Mouse (Mus musculus) bone marrow, adult 2 months (tissue): ENCODE measurements around the gene Cttnbp2. TPM values are rescaled to one million over a fixed set of nuclear protein-coding genes. Genes with fewer than 3 reads are reported as not detected.

ENCODE experiments used
- H3K27ac ChIP-seq: fragments of 200-500 bp; 2 replicates; pipeline ENCODE4 v1.5.1; 2012; ENCODE audit warnings: low read depth, mild to moderate bottlenecking, control low read depth, inconsistent platforms, low read length; ENCODE audit not compliant: control insufficient read depth, poor library complexity, insufficient read depth
- H3K4me1 ChIP-seq: fragments of 200-500 bp; 2 replicates; pipeline ENCODE4 v1.6.1; 2011; ENCODE audit warnings: low read length; ENCODE audit not compliant: control insufficient read depth, insufficient read depth
- H3K4me3 ChIP-seq: fragments of 200-500 bp; replicated peaks from 2 replicates; pipeline ENCODE3; 2011; ENCODE audit warnings: mild to moderate bottlenecking, low read depth, low read length, control low read depth; ENCODE audit not compliant: control insufficient read depth
- CTCF ChIP-seq: fragments of 200-500 bp; IDR thresholded peaks from 2 replicates; pipeline ENCODE4 v1.5.1; 2011; ENCODE audit warnings: low read length, control low read depth; ENCODE audit not compliant: control insufficient read depth, insufficient read depth
- POLR2A ChIP-seq: fragments of 200-500 bp; IDR thresholded peaks from 2 replicates; pipeline ENCODE4 v1.6.1; 2011; ENCODE audit warnings: low read depth, mild to moderate bottlenecking, control low read depth, low read length, borderline replicate concordance; ENCODE audit not compliant: control insufficient read depth
- WGBS: fragments of 180-500 bp; shearing (Covaris S2); methylation state at CpG from one replicate; pipeline ENCODE4 v1.1.7; 2018; 5-methylcytosine and 5-hydroxymethylcytosine counted together
- polyA plus RNA-seq: library from polyadenylated mRNA; stranded (reverse); fragments of >200 nt; gene quantifications from 2 replicates; pipeline ENCODE4 v1.2.4, GENCODE M21; 2011; ENCODE audit warnings: low replicate concordance; ENCODE audit not compliant: missing spikeins, insufficient read depth, insufficient read length

Cttnbp2 gene
- polyA plus RNA-seq, 1 experiment, result not detected

GRCm38 (mm10) chr6:18349153-18349858, 165.3 kb downstream of the Cttnbp2 start:
- 66% methylated on average over 3 of the region's 3 CpGs for WGBS
- H3K27ac ChIP-seq, result no peak overlapping the region
- TF ChIP-seq POLR2A (no peak), CTCF (no peak)
- H3K4me3 ChIP-seq, result no peak overlapping the region
- no peaks in the 10 kb centered on the region for H3K4me1 ChIP-seq

GRCm38 (mm10) chr6:18344272-18344671, 170.4 kb downstream of the Cttnbp2 start:
- WGBS, result 85% methylated on average over 2 of the region's 2 CpGs
- no peaks in the 10 kb centered on the region for H3K4me1 ChIP-seq
- no peak overlapping the region for H3K27ac ChIP-seq
- TF ChIP-seq POLR2A (no peak), CTCF (no peak)
- no peak overlapping the region for H3K4me3 ChIP-seq

GRCm38 (mm10) chr6:18338307-18338706, 176.3 kb downstream of the Cttnbp2 start:
- no peak for TF ChIP-seq POLR2A
- no peak for TF ChIP-seq CTCF
- Histone ChIP-seq H3K4me3 (no peak overlapping the region), H3K27ac (no peak overlapping the region), H3K4me1 (no peaks in the 10 kb centered on the region)

- TF ChIP-seq POLR2A (no peak), CTCF (no peak)
- no peak overlapping the region for H3K4me3 ChIP-seq
- no peak overlapping the region for H3K27ac ChIP-seq
- H3K4me1 ChIP-seq, result no peaks in the 10 kb centered on the region
- 69% methylated on average over 3 of the region's 3 CpGs for WGBS
These were observed 179.2 kb downstream of the Cttnbp2 start for GRCm38 (mm10) chr6:18335393-18335792.

- TF ChIP-seq POLR2A (no peak), CTCF (no peak)
- Histone ChIP-seq H3K4me3 (no peak overlapping the region), H3K4me1 (no peaks in the 10 kb centered on the region), H3K27ac (no peak overlapping the region)
- 67% methylated on average over 1 of the region's 1 CpGs for WGBS
These were observed 191.7 kb downstream of the Cttnbp2 start for GRCm38 (mm10) chr6:18322950-18323349.
